In genomic region chr19:16994260-16994659, GRCm38 (mm10) we compare ENCODE assay signal across 13 mouse cellular contexts.
"Had no signal": no experiment of that assay in that cellular context is flagged by ENCODE, and none has a peak within 500 bp of the region (broad histone marks: within the 10 kb centered on the region; RNA-seq: fewer than 3 reads in every experiment).

No protein-coding gene starts in this region.

- H3K9me3 ChIP-seq: midbrain, embryonic 10.5 days; midbrain, embryonic 12.5 days; neural tube, embryonic 12.5 days had no signal

- H3K4me1 ChIP-seq: midbrain, embryonic 10.5 days; midbrain, embryonic 12.5 days; neural tube, embryonic 12.5 days had no signal

- ATAC-seq: midbrain, embryonic 16.5 days had no signal

- H3K4me3 ChIP-seq: midbrain, embryonic 10.5 days; midbrain, embryonic 12.5 days; neural tube, embryonic 12.5 days had no signal

- H3K27me3 ChIP-seq: midbrain, embryonic 12.5 days; neural tube, embryonic 12.5 days had no signal

- H3K4me2 ChIP-seq: lung, embryonic 14.5 days; midbrain, embryonic 12.5 days; neural tube, embryonic 12.5 days had no signal

- DNase-seq: lung, adult 18-20 months; lung, embryonic 14.5 days; lung, postnatal 10 days; lung, postnatal 4 days; midbrain, embryonic 14.5 days; right cerebral cortex, postnatal 14 days; thymus, adult 18-20 months; thymus, postnatal 14 days; thymus, postnatal 36 days had no signal

- H3K27ac ChIP-seq: midbrain, embryonic 10.5 days; midbrain, embryonic 12.5 days; neural tube, embryonic 12.5 days had no signal

- H3K9ac ChIP-seq: lung, embryonic 14.5 days; midbrain, embryonic 12.5 days; neural tube, embryonic 12.5 days had no signal

- H3K36me3 ChIP-seq: midbrain, embryonic 10.5 days; midbrain, embryonic 12.5 days; neural tube, embryonic 12.5 days had no signal
